Mouse (Mus musculus): ENCODE data around the gene Zfp180. TPM values are rescaled to one million over a fixed set of nuclear protein-coding genes. Genes with fewer than 3 reads are reported as not detected.
A peak's percentile ranks its signal among the peaks of the same experiment; 100 is the strongest.

Gene Zfp180
- polyA plus RNA-seq, 1 experiment from 2014 or later, result 14.2 TPM

DNA sequence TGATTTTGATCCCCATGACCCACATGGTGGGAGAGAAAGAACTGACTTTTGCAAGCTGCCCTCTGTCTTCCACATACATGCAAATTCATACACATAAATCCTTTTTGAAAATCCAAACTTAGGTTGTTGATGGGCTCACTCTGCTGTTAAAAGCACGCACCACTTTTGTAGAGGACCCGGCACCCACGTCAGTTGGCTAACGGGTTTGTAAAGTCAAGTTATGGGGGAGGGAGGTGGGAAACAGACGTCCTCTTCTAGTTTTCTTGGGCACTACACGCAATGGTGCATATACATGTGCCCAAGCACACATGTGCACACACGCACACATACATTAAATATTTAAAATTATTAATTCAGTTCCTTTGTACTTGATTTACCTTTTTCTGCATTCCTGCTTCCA lies 29.1 kb downstream of the Zfp180 start:
- no peak overlapping the region for H3K4me3 ChIP-seq (ENCODE audit: low read depth, low read length)
- peaks cover 26% of the 10 kb centered on the region for H3K36me3 ChIP-seq (ENCODE audit: control insufficient read depth, insufficient read depth, low read length)
- no peak for ATAC-seq (replicated peaks; ENCODE audit: insufficient number of reproducible peaks, low FRiP score, low TSS enrichment)

DNA sequence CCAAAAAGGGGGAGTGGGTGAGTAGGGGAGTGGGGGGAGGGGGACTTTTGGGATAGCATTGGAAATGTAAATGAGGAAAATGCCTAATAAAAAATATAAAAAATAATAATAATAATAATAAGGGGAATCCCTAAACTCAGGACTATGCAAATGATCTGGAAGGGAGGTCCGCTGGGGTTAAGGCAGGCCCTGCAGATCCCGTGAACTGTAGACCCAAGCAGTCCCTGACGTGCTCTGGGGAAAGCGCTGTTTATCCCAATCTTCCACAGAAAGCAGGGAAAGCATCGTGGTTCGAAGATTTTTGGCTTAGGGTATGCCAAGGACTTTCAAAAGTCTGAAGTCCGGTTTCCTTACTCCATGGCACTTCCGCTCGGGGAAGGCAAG lies 30.0 kb downstream of the Zfp180 start:
- Histone ChIP-seq H3K27ac (ENCODE audit: low read depth, low read length) (peak overlapping the region; percentile 25; the same call in 1 of the 2 replicates), H3K27me3 (ENCODE audit: control insufficient read depth, insufficient read depth, low read length) (no peaks in the 10 kb centered on the region), H3K4me3 (ENCODE audit: low read depth, low read length) (peak overlapping the region; percentile 66), H3K36me3 (ENCODE audit: control insufficient read depth, insufficient read depth, low read length) (peaks cover 17% of the 10 kb centered on the region), H3K9me3 (replicated peaks; ENCODE audit: control insufficient read depth, low read length) (peaks cover 19% of the 10 kb centered on the region), H3K9ac (ENCODE audit: low read depth, low read length) (peak overlapping the region; percentile 83), H3K4me1 (ENCODE audit: control insufficient read depth, insufficient read depth, low read length) (no peaks in the 10 kb centered on the region; the same call in 1 of the 2 replicates), H3K4me2 (peak overlapping the region; percentile 80)
- 8% methylated on average over 9 of the region's 9 CpGs for WGBS (ENCODE audit: insufficient replicate concordance)
- ATAC-seq (replicated peaks; ENCODE audit: insufficient number of reproducible peaks, low FRiP score, low TSS enrichment), result peak; percentile 49

More for the DNA sequence above, 29.1 kb downstream of the Zfp180 start:
- H3K27ac ChIP-seq (ENCODE audit: low read depth, low read length), result no peak overlapping the region
- no peaks in the 10 kb centered on the region for H3K27me3 ChIP-seq (ENCODE audit: control insufficient read depth, insufficient read depth, low read length)
- H3K4me1 ChIP-seq (ENCODE audit: control insufficient read depth, insufficient read depth, low read length), result no peaks in the 10 kb centered on the region; the same call in 1 of the 2 replicates
- no peak overlapping the region for H3K9ac ChIP-seq (ENCODE audit: low read depth, low read length)
- WGBS (ENCODE audit: insufficient replicate concordance), result 91% methylated on average over 7 of the region's 7 CpGs
- peaks cover 28% of the 10 kb centered on the region for H3K9me3 ChIP-seq (replicated peaks; ENCODE audit: control insufficient read depth, low read length)
- H3K4me2 ChIP-seq, result no peak overlapping the region

DNA sequence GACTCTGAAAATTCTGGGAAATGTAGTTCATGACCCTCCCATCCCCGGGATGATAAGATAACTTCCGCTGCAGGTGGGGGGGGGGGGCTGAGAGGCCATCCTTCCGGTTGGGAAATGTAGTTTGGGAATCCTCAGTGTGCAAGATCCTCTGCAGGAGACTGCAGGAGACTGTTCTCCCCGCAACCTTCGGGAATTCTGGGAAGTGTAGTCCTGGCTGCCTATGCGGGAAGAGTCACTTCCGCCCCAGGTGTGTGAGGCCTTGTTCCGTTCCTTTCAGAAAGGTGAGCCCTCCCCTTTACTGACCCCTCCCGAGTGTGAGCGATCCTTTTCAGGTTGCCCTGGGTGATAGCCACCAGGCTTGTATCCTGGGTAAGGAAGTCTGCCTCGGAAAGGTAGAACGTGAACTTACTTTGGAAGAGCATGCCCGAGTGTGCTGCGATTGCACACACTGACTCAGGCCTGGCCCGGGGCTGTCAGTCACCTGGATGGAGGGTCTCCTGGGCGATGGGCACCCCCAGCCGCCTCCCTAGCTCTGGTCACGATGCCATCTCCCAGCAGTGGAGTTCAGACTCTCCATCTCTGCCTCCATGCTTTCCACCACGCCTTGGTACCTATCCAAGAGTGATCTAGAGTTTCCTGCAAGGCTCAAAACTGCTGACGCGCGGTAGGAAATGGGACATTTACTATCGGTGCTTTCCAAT lies 30.6 kb downstream of the Zfp180 start, which contains the start of gene Zfp112:
Zfp112 (plus strand) TSS at position 159 of the 701 bp plus-strand sequence.
- H3K9me3 ChIP-seq (replicated peaks; ENCODE audit: control insufficient read depth, low read length), result peaks cover 14% of the 10 kb centered on the region
- WGBS (ENCODE audit: insufficient replicate concordance), result 3% methylated on average over 23 of the region's 23 CpGs
- H3K36me3 ChIP-seq (ENCODE audit: control insufficient read depth, insufficient read depth, low read length), result peaks cover 12% of the 10 kb centered on the region
- H3K9ac ChIP-seq (ENCODE audit: low read depth, low read length), result peak within 1 kb of the TSS; percentile 83
- H3K4me1 ChIP-seq (ENCODE audit: control insufficient read depth, insufficient read depth, low read length), result no peaks in the 10 kb centered on the region; the same call in 1 of the 2 replicates
- peak within 1 kb of the TSS; percentile 80 for H3K4me2 ChIP-seq
- H3K27ac ChIP-seq (ENCODE audit: low read depth, low read length), result peak within 1 kb of the TSS; percentile 65
- peak within 1 kb of the TSS; percentile 66 for H3K4me3 ChIP-seq (ENCODE audit: low read depth, low read length)
- no peaks in the 10 kb centered on the region for H3K27me3 ChIP-seq (ENCODE audit: control insufficient read depth, insufficient read depth, low read length)
- ATAC-seq (replicated peaks; ENCODE audit: insufficient number of reproducible peaks, low FRiP score, low TSS enrichment), result peak; percentile 87

DNA sequence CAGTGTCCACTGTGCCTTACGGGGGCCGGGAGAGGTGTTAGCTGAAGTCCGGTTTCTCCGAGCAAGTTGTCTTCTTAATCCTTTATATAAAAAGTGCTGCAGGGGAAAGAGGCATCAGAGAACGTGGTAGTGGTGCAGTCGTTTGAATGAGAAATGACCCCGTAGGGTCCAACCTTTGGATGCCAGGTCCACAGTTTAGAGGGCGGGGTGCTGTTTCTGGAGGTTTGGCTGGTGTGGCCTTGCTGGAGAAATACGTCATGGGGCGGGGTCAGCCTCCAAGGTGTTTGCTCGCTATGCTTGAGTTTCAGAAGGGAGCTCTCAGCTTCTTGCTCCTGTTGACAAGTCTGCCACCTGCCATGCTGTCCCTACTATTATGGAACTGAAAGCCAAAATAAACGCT lies 31.3 kb downstream of the Zfp180 start:
- H3K4me2 ChIP-seq, result peak overlapping the region; percentile 80
- H3K9me3 ChIP-seq (replicated peaks; ENCODE audit: control insufficient read depth, low read length), result peaks cover 8% of the 10 kb centered on the region; the same call in 1 of the 2 replicates
- H3K9ac ChIP-seq (ENCODE audit: low read depth, low read length), result peak overlapping the region; percentile 83
- H3K27ac ChIP-seq (ENCODE audit: low read depth, low read length), result peak overlapping the region; percentile 65
- peak overlapping the region; percentile 66 for H3K4me3 ChIP-seq (ENCODE audit: low read depth, low read length)
- no peaks in the 10 kb centered on the region for H3K27me3 ChIP-seq (ENCODE audit: control insufficient read depth, insufficient read depth, low read length)
- H3K36me3 ChIP-seq (ENCODE audit: control insufficient read depth, insufficient read depth, low read length), result peaks cover 7% of the 10 kb centered on the region
- no peaks in the 10 kb centered on the region; the same call in 1 of the 2 replicates for H3K4me1 ChIP-seq (ENCODE audit: control insufficient read depth, insufficient read depth, low read length)
- ATAC-seq (replicated peaks; ENCODE audit: insufficient number of reproducible peaks, low FRiP score, low TSS enrichment), result 0 out of 2 replicates have a peak, but pooled peaks have one; percentile 32
- WGBS (ENCODE audit: insufficient replicate concordance), result 19% methylated on average over 12 of the region's 12 CpGs

DNA sequence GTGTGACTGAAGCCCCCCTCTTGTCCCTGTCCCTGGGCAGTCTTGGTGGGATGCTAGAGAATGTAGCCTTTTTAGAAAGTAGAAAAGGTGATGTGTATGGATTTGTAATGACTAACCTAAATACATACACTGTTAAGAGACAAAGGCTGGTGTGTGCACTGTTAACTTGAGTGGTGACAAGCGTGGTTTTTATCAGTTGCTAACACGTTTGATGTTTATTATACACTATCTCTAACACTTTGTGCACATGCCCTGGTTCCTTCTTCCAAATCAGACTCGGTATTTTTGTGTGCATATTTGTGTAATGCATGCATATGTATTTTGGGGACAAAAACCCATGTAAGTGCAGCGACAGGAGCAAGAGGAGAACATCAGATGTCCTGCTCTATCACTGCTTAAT lies 34.9 kb downstream of the Zfp180 start:
- H3K27ac ChIP-seq (ENCODE audit: low read depth, low read length), result no peak overlapping the region
- no peaks in the 10 kb centered on the region for H3K27me3 ChIP-seq (ENCODE audit: control insufficient read depth, insufficient read depth, low read length)
- WGBS (ENCODE audit: insufficient replicate concordance), result 71% methylated on average over 4 of the region's 4 CpGs
- H3K4me2 ChIP-seq, result no peak overlapping the region
- H3K36me3 ChIP-seq (ENCODE audit: control insufficient read depth, insufficient read depth, low read length), result no peaks in the 10 kb centered on the region
- no peaks in the 10 kb centered on the region; the same call in 1 of the 2 replicates for H3K4me1 ChIP-seq (ENCODE audit: control insufficient read depth, insufficient read depth, low read length)
- no peak for ATAC-seq (replicated peaks; ENCODE audit: insufficient number of reproducible peaks, low FRiP score, low TSS enrichment)
- no peaks in the 10 kb centered on the region for H3K9me3 ChIP-seq (replicated peaks; ENCODE audit: control insufficient read depth, low read length)
- no peak overlapping the region for H3K4me3 ChIP-seq (ENCODE audit: low read depth, low read length)
- no peak overlapping the region for H3K9ac ChIP-seq (ENCODE audit: low read depth, low read length)

DNA sequence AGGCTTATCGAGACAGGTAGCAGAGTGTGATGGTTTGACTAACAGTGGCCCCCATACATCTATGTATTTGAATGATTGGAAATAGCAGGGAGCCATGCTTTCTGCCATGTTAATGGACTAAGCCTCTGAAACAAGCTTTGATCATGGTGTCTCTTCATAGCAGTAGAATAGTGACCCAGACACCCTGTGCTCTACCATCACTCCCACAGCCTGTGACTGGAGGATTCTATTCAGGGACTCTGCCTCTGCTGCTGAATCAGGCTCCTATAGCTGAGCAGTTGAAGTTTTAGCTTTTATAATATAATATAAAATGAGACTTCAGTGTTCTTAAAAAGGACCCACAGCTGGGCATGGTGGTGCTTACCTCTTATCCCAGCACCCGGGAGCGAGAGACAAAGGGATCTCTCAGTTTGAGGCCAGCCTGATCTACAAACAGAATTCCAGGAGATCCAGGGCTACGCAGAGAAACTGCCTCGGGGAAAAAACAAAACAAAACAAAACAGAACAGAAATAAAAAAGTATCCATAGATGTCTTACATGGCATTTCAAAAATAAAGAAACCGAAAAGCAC lies 51.8 kb downstream of the Zfp180 start:
- peak overlapping the region; percentile 77 for H3K4me3 ChIP-seq (ENCODE audit: low read depth, low read length)
- 21% methylated on average over 6 of the region's 6 CpGs for WGBS (ENCODE audit: insufficient replicate concordance)
- no peaks in the 10 kb centered on the region for H3K9me3 ChIP-seq (replicated peaks; ENCODE audit: control insufficient read depth, low read length)
- no peak overlapping the region for H3K27ac ChIP-seq (ENCODE audit: low read depth, low read length)
- H3K4me1 ChIP-seq (ENCODE audit: control insufficient read depth, insufficient read depth, low read length), result 0 out of 2 replicates have a peak, but pooled peaks cover 3% of the 10 kb centered on the region
- H3K36me3 ChIP-seq (ENCODE audit: control insufficient read depth, insufficient read depth, low read length), result peaks cover 4% of the 10 kb centered on the region; the same call in 1 of the 2 replicates
- no peaks in the 10 kb centered on the region for H3K27me3 ChIP-seq (ENCODE audit: control insufficient read depth, insufficient read depth, low read length)
- ATAC-seq (replicated peaks; ENCODE audit: insufficient number of reproducible peaks, low FRiP score, low TSS enrichment), result no peak
- peak overlapping the region; percentile 82 for H3K9ac ChIP-seq (ENCODE audit: low read depth, low read length)
- peak overlapping the region; percentile 81 for H3K4me2 ChIP-seq

DNA sequence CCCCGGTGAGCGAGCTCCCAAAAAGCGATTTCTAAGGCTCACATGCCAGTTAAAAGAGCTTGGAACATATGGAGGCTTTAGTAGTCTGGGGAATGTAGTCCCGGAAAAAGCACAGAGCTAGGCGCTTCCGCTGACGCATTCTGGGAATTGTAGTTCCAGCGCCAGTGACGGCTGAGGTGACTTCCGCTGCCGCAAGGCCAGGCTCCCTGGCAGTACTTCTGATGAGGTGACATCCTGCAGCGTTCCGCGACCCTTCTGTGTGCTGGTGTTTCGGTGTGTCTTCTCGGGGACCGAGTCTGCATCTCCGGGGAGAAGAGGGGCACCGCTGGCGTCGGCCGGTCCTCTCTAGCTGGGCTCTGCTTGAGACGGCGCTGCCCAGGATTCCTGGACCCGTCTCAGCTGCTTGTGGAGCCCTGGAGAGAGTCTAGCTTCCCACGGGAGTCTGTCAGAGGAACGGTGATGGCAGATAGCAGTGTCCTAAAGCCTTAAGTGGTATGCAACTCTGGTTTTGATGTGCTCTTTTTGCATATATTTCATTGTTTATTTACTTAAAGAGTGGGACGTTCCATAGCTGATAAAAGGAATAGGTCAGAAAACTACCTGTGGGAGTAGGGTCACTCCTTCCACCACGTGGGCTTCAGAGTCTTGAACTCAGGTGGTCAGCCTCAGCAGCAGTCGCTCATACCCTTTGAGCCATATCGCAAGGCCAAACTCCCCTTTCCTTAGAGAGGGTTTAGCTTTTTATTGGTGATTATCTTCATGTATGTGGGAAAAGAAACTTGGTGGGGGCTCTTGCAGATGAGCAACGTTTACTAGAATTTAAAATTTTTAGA lies 52.5 kb downstream of the Zfp180 start, which contains the start of gene Zfp235:
Zfp235 (plus strand) TSS at position 174 of the 833 bp plus-strand sequence.
- Histone ChIP-seq H3K4me2 (peak within 1 kb of the TSS; percentile 81), H3K27me3 (ENCODE audit: control insufficient read depth, insufficient read depth, low read length) (no peaks in the 10 kb centered on the region), H3K9me3 (replicated peaks; ENCODE audit: control insufficient read depth, low read length) (no peaks in the 10 kb centered on the region), H3K27ac (ENCODE audit: low read depth, low read length) (no peak within 1 kb of the TSS), H3K36me3 (ENCODE audit: control insufficient read depth, insufficient read depth, low read length) (peaks cover 10% of the 10 kb centered on the region), H3K4me3 (ENCODE audit: low read depth, low read length) (peak within 1 kb of the TSS; percentile 77), H3K9ac (ENCODE audit: low read depth, low read length) (peak within 1 kb of the TSS; percentile 82), H3K4me1 (ENCODE audit: control insufficient read depth, insufficient read depth, low read length) (0 out of 2 replicates have a peak, but pooled peaks cover 3% of the 10 kb centered on the region)
- ATAC-seq (replicated peaks; ENCODE audit: insufficient number of reproducible peaks, low FRiP score, low TSS enrichment), result peak; percentile 88
- WGBS (ENCODE audit: insufficient replicate concordance), result 3% methylated on average over 32 of the region's 32 CpGs

DNA sequence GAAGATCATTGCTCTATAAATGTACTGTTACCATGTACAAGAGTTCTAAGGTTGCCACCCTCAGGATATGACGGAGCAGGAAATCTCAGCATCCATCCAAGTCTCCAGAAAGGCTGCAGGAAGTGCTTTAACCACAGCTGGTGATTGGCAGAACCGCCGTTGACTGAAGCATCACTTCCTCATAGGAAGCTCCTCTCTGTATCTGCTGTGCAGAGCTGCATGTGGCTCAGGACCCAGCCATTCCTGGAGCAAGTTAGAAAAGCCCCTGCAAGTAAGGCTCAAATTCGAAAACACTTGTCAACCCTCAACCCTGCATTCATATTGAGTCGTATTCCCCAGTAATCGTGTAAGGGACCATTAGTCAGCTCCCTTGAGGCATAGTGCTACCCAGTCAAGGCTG lies 60.8 kb downstream of the Zfp180 start:
- H3K27ac ChIP-seq (ENCODE audit: low read depth, low read length), result no peak overlapping the region
- no peak for ATAC-seq (replicated peaks; ENCODE audit: insufficient number of reproducible peaks, low FRiP score, low TSS enrichment)
- no peak overlapping the region for H3K4me3 ChIP-seq (ENCODE audit: low read depth, low read length)
- peaks cover 27% of the 10 kb centered on the region for H3K36me3 ChIP-seq (ENCODE audit: control insufficient read depth, insufficient read depth, low read length)
- H3K4me2 ChIP-seq, result no peak overlapping the region
- no peak overlapping the region for H3K9ac ChIP-seq (ENCODE audit: low read depth, low read length)
- 89% methylated on average over 6 of the region's 6 CpGs for WGBS (ENCODE audit: insufficient replicate concordance)
- no peaks in the 10 kb centered on the region for H3K4me1 ChIP-seq (ENCODE audit: control insufficient read depth, insufficient read depth, low read length)
- no peaks in the 10 kb centered on the region for H3K27me3 ChIP-seq (ENCODE audit: control insufficient read depth, insufficient read depth, low read length)
- peaks cover 6% of the 10 kb centered on the region; the same call in 1 of the 2 replicates for H3K9me3 ChIP-seq (replicated peaks; ENCODE audit: control insufficient read depth, low read length)
